ENCODE assay signal across 27 mouse cellular contexts in the genomic region with DNA sequence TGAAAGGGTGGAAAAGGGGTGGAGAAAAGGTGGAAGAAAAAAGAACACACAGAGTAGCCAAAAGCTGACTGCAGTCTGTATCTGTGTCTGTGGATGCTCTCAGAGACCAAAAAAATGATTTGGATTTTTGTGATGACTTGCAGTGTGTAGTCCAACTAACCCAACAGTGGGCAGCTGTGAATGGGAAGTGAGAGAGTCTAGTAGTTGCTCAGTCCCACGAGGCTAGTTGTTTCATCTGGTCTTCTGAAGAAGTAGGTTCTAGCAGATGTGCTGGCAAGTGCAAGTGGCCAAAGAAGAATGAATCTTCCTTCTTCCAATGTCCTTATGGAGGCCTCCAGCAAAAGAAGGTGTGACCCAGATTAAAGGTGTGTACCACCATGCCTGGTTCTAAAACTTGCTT. TPM values are rescaled to one million over a fixed set of nuclear protein-coding genes. Genes with fewer than 3 reads are reported as not detected.
DNase-seq lines count a peak whose midpoint lies in the region; ATAC-seq and TF ChIP-seq lines count a peak whose summit lies in the region.
"Had no signal": no experiment of that assay in that cellular context is flagged by ENCODE, and none has a peak within 500 bp of the region (broad histone marks: within the 10 kb centered on the region; RNA-seq: fewer than 3 reads in every experiment).

No protein-coding gene starts in this region.

- H3K27me3 ChIP-seq in midbrain, embryonic 11.5 days (ENCODE audit: control insufficient read depth, insufficient read depth, low read length) = no peaks in the 10 kb centered on the region
- H3K27me3 ChIP-seq in midbrain, embryonic 15.5 days (replicated peaks) = no peaks in the 10 kb centered on the region
- no peaks in the 10 kb centered on the region for H3K27me3 ChIP-seq in CH12.LX (replicated peaks)
- H3K27me3 ChIP-seq: embryonic facial prominence, embryonic 13.5 days; embryonic facial prominence, embryonic 15.5 days; forebrain, embryonic 12.5 days; Patski had no signal

- no peaks in the 10 kb centered on the region for H3K4me1 ChIP-seq in midbrain, embryonic 11.5 days (ENCODE audit: control insufficient read depth, insufficient read depth, low read length)
- H3K4me1 ChIP-seq in midbrain, embryonic 15.5 days = 0 out of 2 replicates have a peak, but pooled peaks cover 5% of the 10 kb centered on the region
- H3K4me1 ChIP-seq in CH12.LX (ENCODE audit: control insufficient read depth in 1 of 2, insufficient read depth in 2 of 2) = peaks cover 8 to 54% of the 10 kb centered on the region in 2 experiments
- H3K4me1 ChIP-seq: embryonic facial prominence, embryonic 15.5 days; forebrain, embryonic 12.5 days had no signal

- H3K9me3 ChIP-seq in midbrain, embryonic 11.5 days (ENCODE audit: control insufficient read depth, low read length) = no peaks in the 10 kb centered on the region
- no peaks in the 10 kb centered on the region for H3K9me3 ChIP-seq in midbrain, embryonic 15.5 days
- no peaks in the 10 kb centered on the region for H3K9me3 ChIP-seq in CH12.LX (replicated peaks; ENCODE audit: low read length)
- H3K9me3 ChIP-seq: embryonic facial prominence, embryonic 13.5 days; embryonic facial prominence, embryonic 15.5 days; forebrain, embryonic 10.5 days; forebrain, embryonic 12.5 days had no signal

- no peaks in the 10 kb centered on the region for H3K36me3 ChIP-seq in midbrain, embryonic 11.5 days (ENCODE audit: control insufficient read depth, insufficient read depth, low read length)
- no peaks in the 10 kb centered on the region for H3K36me3 ChIP-seq in midbrain, embryonic 15.5 days (replicated peaks)
- peaks cover 0 to 16% of the 10 kb centered on the region in 2 experiments for H3K36me3 ChIP-seq in CH12.LX (replicated peaks in 1 of 2; ENCODE audit: control insufficient read depth in 1 of 2, insufficient read depth in 1 of 2, low read length in 1 of 2)
- H3K36me3 ChIP-seq: embryonic facial prominence, embryonic 15.5 days had no signal

- H3K9ac ChIP-seq in midbrain, embryonic 11.5 days (ENCODE audit: low read length) = no peak overlapping the region
- H3K9ac ChIP-seq in midbrain, embryonic 15.5 days = no peak overlapping the region
- H3K9ac ChIP-seq in CH12.LX (ENCODE audit: insufficient read depth, low read depth) = peak overlapping the region; percentile 81; the same call in 1 of the 2 replicates
- H3K9ac ChIP-seq: embryonic facial prominence, embryonic 13.5 days; embryonic facial prominence, embryonic 15.5 days; forebrain, embryonic 12.5 days; forebrain, postnatal 0 days had no signal

- in situ Hi-C loops in CH12.LX (cut with MboI; ENCODE audit: low pct_ligation_motif_present, low pct_unique_long_range_greater_than_20kb, low sequenced_read_pairs) = no loop called here

- H3K4me3 ChIP-seq in midbrain, embryonic 11.5 days (ENCODE audit: low read depth, low read length) = no peak overlapping the region
- no peak overlapping the region for H3K4me3 ChIP-seq in midbrain, embryonic 15.5 days
- no peak overlapping the region for H3K4me3 ChIP-seq in CH12.LX (replicated peaks in 1 of 3; ENCODE audit: low read depth in 2 of 3, low read length in 2 of 3, poor library complexity in 1 of 3)
- H3K4me3 ChIP-seq: embryonic facial prominence, embryonic 13.5 days; embryonic facial prominence, embryonic 15.5 days; erythroblast, embryonic 14.5 days; forebrain, embryonic 10.5 days; forebrain, embryonic 12.5 days had no signal

- DNase-seq in midbrain, embryonic 11.5 days (ENCODE audit: low spot score, missing footprints) = peak; percentile 65
- DNase-seq in CH12.LX (ENCODE audit: extremely low read depth) = peak; percentile 41
- peak; percentile 2 for DNase-seq in skeletal muscle tissue, adult 2 months (ENCODE audit: low read depth, low spot score)
- DNase-seq in adrenal gland, postnatal 4 days (ENCODE audit: low spot score in 2 of 2) = no peak
- no peak for DNase-seq in right cerebral cortex, postnatal 25 days
- DNase-seq: adrenal gland, adult 8-10 months; adrenal gland, postnatal 14 days; adrenal gland, postnatal 36 days; B cell, adult 2 months; cerebellum, adult 11 months; cerebellum, adult 18-20 months; cerebellum, adult 8-10 months; cerebellum, adult 9-11 months; cerebellum, postnatal 14 days; cerebellum, postnatal 36 days; embryo, embryonic 11 days; forebrain, postnatal 0 days had no signal

- H3K79me2 ChIP-seq in CH12.LX (replicated peaks; ENCODE audit: control insufficient read depth, extremely low read depth, insufficient read depth, poor library complexity, severe bottlenecking) = peaks cover 23% of the 10 kb centered on the region

- 86% methylated on average over 1 of the region's 1 CpGs for WGBS in midbrain, embryonic 11.5 days
- 74% methylated on average over 1 of the region's 1 CpGs for WGBS in midbrain, embryonic 15.5 days

- no peak for TF ChIP-seq CTCF in CH12.LX (conservative IDR thresholded peaks at IDR 0.05 in 1 of 2, IDR thresholded peaks at IDR 0.05 in 1 of 2; ENCODE audit: low read depth in 2 of 2, low read length in 2 of 2)

- TF ChIP-seq RAD21 in CH12.LX (IDR thresholded peaks at IDR 0.05; ENCODE audit: low read depth, low read length) = no peak

- no peak overlapping the region for H3K27ac ChIP-seq in midbrain, embryonic 11.5 days (ENCODE audit: low read depth, low read length)
- no peak overlapping the region for H3K27ac ChIP-seq in midbrain, embryonic 15.5 days
- peak overlapping the region; percentile 62 for H3K27ac ChIP-seq in CH12.LX (ENCODE audit: insufficient read depth, low read depth)
- H3K27ac ChIP-seq: embryonic facial prominence, embryonic 13.5 days; embryonic facial prominence, embryonic 15.5 days; forebrain, embryonic 10.5 days; forebrain, embryonic 12.5 days had no signal

- H3K4me2 ChIP-seq in midbrain, embryonic 11.5 days = no peak overlapping the region
- H3K4me2 ChIP-seq in midbrain, embryonic 15.5 days = no peak overlapping the region
- peak overlapping the region; percentile 94 for H3K4me2 ChIP-seq in CH12.LX (ENCODE audit: insufficient read depth, low read depth, poor library complexity, severe bottlenecking)
- H3K4me2 ChIP-seq: embryonic facial prominence, embryonic 13.5 days; embryonic facial prominence, embryonic 15.5 days; forebrain, embryonic 12.5 days had no signal

- TF ChIP-seq POLR2A in CH12.LX (IDR thresholded peaks at IDR 0.05; ENCODE audit: low read depth, low read length) = no peak

- no peak for ATAC-seq in midbrain, embryonic 11.5 days (ENCODE audit: low FRiP score)
- no peak for ATAC-seq in midbrain, embryonic 15.5 days (replicated peaks)
- ATAC-seq: activated CD4-positive, CD25-positive, alpha-beta regulatory T cell, adult 4 months; CD4-positive, CD25-positive, alpha-beta regulatory T cell, adult 4 months; forebrain, embryonic 14.5 days; forebrain, postnatal 0 days; Patski had no signal

- dilution Hi-C loops in CH12.LX (cut with MboI; ENCODE audit: extremely low pct_ligation_motif_present, extremely low pct_unique_long_range_greater_than_20kb, low sequenced_read_pairs) = no loop called here

- TF ChIP-seq EP300 in CH12.LX (IDR thresholded peaks at IDR 0.05; ENCODE audit: low read length) = peak; percentile 68

TF ChIP-seq in CH12.LX, 34 proteins besides CTCF, POLR2A, EP300 and RAD21:
- TF ChIP-seq MAFK (IDR thresholded peaks at IDR 0.05; ENCODE audit: insufficient replicate concordance, low read length) (no peak), TBP (conservative IDR thresholded peaks at IDR 0.05; ENCODE audit: low read depth, low read length) (no peak), ZNF384 (IDR thresholded peaks at IDR 0.05; ENCODE audit: low read depth, low read length) (peak; percentile 27; the same call in 1 of the 2 replicates), NRF1 (IDR thresholded peaks at IDR 0.05; ENCODE audit: low read depth, low read length) (no peak), ETS1 (conservative IDR thresholded peaks at IDR 0.05; ENCODE audit: low read depth, low read length) (no peak), POLR2AphosphoS2 (IDR thresholded peaks at IDR 0.05; ENCODE audit: low read depth, low read length) (no peak), IRF4 (IDR thresholded peaks at IDR 0.05; ENCODE audit: low read depth, low read length) (peak; percentile 72), MYC (IDR thresholded peaks at IDR 0.05; ENCODE audit: low read depth, low read length) (peak; percentile 76; the same call in 1 of the 2 replicates), ELF1 (IDR thresholded peaks at IDR 0.05; ENCODE audit: low read depth, low read length) (no peak)

RNA-seq across cellular contexts. Expression of a gene that starts 10.5 kb away (rescaled TPM):
- polyA plus RNA-seq in midbrain, embryonic 11.5 days (2014; fragmentation: Nextera tagmentation; extraction: Ambion mirVana) = 52.8 and 52.9 TPM in 2 replicates
- 81.4 and 88.8 TPM in 2 replicates for polyA plus RNA-seq in midbrain, embryonic 15.5 days (2015; fragmentation: Nextera tagmentation; extraction: Ambion mirVana)
- total RNA-seq in CH12.LX (2012; rRNA removed) (13.5 and 13.7 TPM in 2 replicates), CH12.LX (2014; rRNA removed) (15.2 and 16.8 TPM in 2 replicates)
- polyA plus RNA-seq in CH12.LX (2012; ENCODE audit: insufficient read length, low read depth) = 21.9 and 26.1 TPM in 2 replicates
- total RNA-seq in adrenal gland, postnatal 4 days (2021) = 10 to 100 TPM; 26.4 to 26.9 TPM

Comparison
In these comparisons a context has a peak if more than half of its experiments do, and no peak if none do; other contexts are left out.
1. DNase-seq: peak in midbrain, embryonic 11.5 days (single experiment), CH12.LX (single experiment) and skeletal muscle tissue, adult 2 months (single experiment); none in adrenal gland, postnatal 4 days (0 of 2) and right cerebral cortex, postnatal 25 days (single experiment).